Mouse (Mus musculus) brain, embryonic 14.5 days (tissue): Measurements from ENCODE around the gene Pcnp. TPM values are rescaled to one million over a fixed set of nuclear protein-coding genes. Genes with fewer than 3 reads are reported as not detected.

Experiments
- DNase-seq: peaks from one replicate; pipeline ENCODE4 v3.0.0-alpha.2; 2011; ENCODE audit warnings: low read depth
- CTCF ChIP-seq: fragments of 200-500 bp; IDR thresholded peaks from 2 replicates; pipeline ENCODE4 v1.5.1; 2012; ENCODE audit warnings: inconsistent platforms, mild to moderate bottlenecking, moderate library complexity, borderline replicate concordance; ENCODE audit not compliant: insufficient read depth, insufficient read length; ENCODE audit errors: extremely low read depth
- POLR2A ChIP-seq: fragments of 200-500 bp; IDR thresholded peaks from 2 replicates; pipeline ENCODE4 v1.6.1; 2012; ENCODE audit warnings: mild to moderate bottlenecking, inconsistent platforms, borderline replicate concordance; ENCODE audit not compliant: poor library complexity, insufficient read depth, insufficient read length, severe bottlenecking; ENCODE audit errors: extremely low read depth
- polyA plus RNA-seq: library from polyadenylated mRNA; depleted of rRNA; stranded (reverse); fragments of >200 nt; gene quantifications from 2 replicates; pipeline ENCODE4 v1.2.3, GENCODE M21; 2012

Gene Pcnp
- polyA plus RNA-seq, 1 experiment, result 88.9 TPM

DNA sequence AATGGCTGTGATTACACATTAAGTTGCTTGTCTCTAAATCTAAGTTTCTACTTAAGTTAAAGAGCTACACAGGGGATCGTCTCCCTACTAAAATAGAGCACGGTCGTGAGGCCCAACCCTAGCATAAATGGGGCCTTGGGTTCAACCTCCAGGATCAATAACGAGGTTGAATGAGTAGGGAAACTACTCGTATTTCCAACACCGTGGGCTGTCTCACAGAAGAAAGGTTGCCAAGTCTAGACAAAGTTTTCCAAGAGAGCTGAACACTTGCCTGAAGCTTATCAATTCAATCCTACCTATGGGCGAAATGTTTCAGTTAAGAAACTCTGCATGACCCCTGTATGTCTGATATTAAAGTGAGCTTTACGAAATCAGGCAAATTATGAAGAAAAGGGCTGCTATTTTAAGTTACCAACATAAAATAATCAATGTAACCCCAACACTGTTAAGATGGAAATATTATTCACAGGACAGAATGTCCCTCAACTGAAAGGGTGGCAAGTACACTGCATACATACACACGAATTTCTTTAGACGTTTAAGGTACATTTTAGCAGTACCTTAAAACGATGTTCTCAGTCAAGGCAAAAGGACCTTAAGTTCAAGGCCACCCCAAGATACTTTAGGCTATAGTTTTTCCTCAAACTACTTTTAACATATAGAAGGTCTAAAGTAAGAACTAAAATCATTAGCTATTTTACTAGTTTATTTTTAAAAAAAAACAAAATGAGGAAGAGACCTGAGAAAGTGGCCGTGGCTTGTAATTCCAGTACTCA is 1.5 kb downstream of the Pcnp start:
- no peak for DNase-seq
- TF ChIP-seq CTCF (no peak), POLR2A (no peak)

- TF ChIP-seq CTCF (no peak), POLR2A (no peak)
- no peak for DNase-seq
Measured at GRCm38 (mm10) chr16:56019660-56020059, 9.9 kb downstream of the Pcnp start.

GRCm38 (mm10) chr16:56014076-56014475 is 15.5 kb downstream of the Pcnp start:
- no peak for DNase-seq
- TF ChIP-seq POLR2A (no peak), CTCF (no peak)

GRCm38 (mm10) chr16:56012789-56013743 is 16.5 kb downstream of the Pcnp start:
- no peak for TF ChIP-seq CTCF
- DNase-seq, result no peak

- no peak for DNase-seq
- TF ChIP-seq CTCF (no peak), POLR2A (no peak)
Measured at GRCm38 (mm10) chr16:56008862-56009261, 20.7 kb downstream of the Pcnp start.

GRCm38 (mm10) chr16:56006798-56007197 is 22.7 kb downstream of the Pcnp start:
- TF ChIP-seq CTCF, result no peak
- TF ChIP-seq POLR2A, result no peak

DNA sequence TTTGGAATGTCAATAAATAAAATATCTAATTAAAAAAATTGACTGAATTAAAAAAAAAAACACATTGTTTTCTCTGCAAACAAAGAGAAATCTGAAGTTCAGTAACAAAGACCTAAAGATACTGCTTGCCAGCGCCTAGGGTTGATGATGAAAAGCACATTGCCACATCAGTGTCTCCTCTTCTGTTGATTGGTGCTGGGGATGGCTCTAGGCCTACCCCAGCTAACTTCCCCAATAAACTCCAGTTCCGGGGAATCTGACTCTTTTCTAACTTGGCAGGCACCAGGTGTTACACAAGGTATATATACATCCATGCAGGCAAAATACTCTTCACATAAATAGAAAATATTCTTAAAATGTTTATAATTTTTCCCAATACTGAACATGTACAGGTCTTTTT is 35.3 kb downstream of the Pcnp start:
- DNase-seq, result no peak

More at GRCm38 (mm10) chr16:56006798-56007197, 22.7 kb downstream of the Pcnp start:
- no peak for DNase-seq

DNA sequence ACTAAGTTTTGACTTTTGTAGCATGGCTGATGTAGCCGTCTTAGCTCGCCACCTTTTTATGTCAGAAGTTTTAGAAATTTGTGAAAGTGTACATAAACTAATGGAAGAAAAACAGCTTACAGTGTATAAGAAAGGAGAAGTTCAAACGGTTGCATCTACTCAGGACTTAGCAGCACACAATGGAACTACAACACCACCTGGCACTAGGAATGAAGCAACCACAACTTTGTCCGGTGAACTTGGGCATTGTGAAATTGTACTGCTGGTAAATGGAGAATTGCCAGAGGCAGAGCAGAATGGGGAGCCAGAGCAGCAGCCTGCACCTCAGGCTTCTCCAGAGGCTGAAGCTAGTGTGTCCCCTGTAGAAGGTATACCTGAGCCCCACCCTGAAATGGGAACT is 39.2 kb downstream of the Pcnp start:
- DNase-seq, result no peak
- TF ChIP-seq CTCF, result no peak
- TF ChIP-seq POLR2A, result no peak

More for the DNA sequence above, 35.3 kb downstream of the Pcnp start:
- TF ChIP-seq CTCF (no peak), POLR2A (no peak)

- no peak for DNase-seq
- TF ChIP-seq CTCF, result no peak
- no peak for TF ChIP-seq POLR2A
Measured at GRCm38 (mm10) chr16:55986001-55986400, 43.5 kb downstream of the Pcnp start.

GRCm38 (mm10) chr16:55974903-55975285 is 54.6 kb downstream of the Pcnp start:
- DNase-seq, result no peak
- no peak for TF ChIP-seq CTCF
- TF ChIP-seq POLR2A, result no peak

DNA sequence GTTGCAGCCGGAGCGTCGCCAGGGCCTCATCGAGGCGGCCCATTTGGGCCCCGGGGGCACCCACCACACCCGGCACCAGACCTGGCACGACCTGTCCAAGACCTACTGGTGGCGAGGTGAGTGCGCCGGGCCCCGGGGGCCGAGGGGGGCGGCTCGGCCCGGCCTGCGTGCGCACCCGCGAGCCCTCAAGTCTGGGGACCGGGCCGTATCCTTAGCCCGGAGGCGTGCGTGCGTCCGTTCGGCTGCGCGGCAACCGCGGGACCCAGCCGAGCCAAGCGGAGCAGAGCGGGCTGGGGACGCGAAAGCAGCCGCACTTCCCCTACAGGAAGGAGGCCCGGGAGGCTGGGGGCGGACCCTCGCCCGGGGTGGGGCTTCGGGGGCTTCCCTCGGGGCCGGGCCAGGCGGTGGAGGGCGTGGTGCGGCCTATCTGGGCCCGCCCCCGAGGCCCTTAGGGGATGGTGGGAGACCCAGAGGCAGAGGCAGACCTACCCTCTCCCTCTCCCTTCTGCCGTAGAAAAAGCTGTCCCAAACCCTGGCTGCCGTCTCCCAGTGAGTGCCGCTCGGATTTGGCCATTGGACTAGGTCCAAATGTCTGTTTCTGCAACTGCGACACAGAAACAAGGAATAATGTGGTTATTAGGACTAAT is 55.2 kb downstream of the Pcnp start:
- TF ChIP-seq CTCF, result no peak
- TF ChIP-seq POLR2A, result no peak
- peak; percentile 92 for DNase-seq
